Mouse (Mus musculus) urinary bladder, adult 18-20 months (tissue): Measurements from ENCODE around the gene Dnaaf3.
A peak's percentile ranks its signal among the peaks of the same experiment; 100 is the strongest.
"Not testable (repeated sequence)": the region's sequence is repeated elsewhere in the genome, so short reads cannot be mapped to it uniquely, and the experiment has no call there.

Source experiments
- DNase-seq, 2 experiments: peaks; one replicate each; pipeline ENCODE4 v3.0.0; 2022; ENCODE audit warnings: low spot score in 2 of 2, mixed read lengths in 2 of 2

Gene Dnaaf3

GRCm38 (mm10) chr7:4532005-4532729, at the start of gene Dnaaf3:
TSS of gene Dnaaf3 (minus strand) at chr7:4532453.
- DNase-seq = peak; percentile 20 to 62

DNA sequence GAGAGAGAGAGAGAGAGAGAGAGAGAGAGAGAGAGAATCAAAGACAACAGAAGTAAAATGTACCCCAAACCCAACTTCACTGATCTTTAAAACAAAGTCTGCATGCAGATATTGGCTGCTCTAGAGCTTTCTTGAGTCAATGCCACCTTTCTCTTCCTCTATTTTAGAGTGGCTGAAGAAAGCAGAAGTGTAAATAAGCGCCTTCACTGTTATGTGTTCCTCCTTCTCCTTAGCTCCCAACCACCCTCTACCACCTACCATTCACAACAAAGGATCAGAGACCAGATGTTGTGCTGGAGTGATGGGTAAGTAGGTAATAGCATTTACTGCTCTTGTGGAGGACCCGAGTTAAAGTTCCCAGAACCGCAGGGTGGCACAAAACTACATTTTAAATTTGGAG, 49.2 kb upstream of the Dnaaf3 start:
- DNase-seq = not testable (repeated sequence)

GRCm38 (mm10) chr7:4572361-4572760, 40.1 kb upstream of the Dnaaf3 start:
- DNase-seq = not testable (repeated sequence)

DNA sequence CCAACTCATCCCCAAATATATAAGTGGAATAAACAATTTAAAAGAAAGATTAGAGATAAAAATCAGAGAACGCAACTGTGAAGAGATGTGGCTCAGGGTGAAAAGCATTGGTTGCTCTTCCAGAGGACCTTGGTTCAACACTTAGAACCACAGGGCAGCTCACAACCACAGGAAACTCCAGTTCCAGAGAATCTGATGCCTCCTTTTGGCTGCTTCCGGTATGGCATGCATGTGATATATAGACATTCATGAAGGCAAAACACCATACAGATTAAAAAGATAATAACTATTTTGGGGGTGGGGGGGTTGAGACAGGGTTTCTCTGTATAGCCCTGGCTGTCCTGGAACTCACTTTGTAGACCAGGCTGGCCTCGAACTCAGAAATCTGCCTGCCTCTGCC, 30.4 kb upstream of the Dnaaf3 start:
- no peak for DNase-seq

GRCm38 (mm10) chr7:4557167-4557560, 24.9 kb upstream of the Dnaaf3 start:
- DNase-seq = no peak

DNA sequence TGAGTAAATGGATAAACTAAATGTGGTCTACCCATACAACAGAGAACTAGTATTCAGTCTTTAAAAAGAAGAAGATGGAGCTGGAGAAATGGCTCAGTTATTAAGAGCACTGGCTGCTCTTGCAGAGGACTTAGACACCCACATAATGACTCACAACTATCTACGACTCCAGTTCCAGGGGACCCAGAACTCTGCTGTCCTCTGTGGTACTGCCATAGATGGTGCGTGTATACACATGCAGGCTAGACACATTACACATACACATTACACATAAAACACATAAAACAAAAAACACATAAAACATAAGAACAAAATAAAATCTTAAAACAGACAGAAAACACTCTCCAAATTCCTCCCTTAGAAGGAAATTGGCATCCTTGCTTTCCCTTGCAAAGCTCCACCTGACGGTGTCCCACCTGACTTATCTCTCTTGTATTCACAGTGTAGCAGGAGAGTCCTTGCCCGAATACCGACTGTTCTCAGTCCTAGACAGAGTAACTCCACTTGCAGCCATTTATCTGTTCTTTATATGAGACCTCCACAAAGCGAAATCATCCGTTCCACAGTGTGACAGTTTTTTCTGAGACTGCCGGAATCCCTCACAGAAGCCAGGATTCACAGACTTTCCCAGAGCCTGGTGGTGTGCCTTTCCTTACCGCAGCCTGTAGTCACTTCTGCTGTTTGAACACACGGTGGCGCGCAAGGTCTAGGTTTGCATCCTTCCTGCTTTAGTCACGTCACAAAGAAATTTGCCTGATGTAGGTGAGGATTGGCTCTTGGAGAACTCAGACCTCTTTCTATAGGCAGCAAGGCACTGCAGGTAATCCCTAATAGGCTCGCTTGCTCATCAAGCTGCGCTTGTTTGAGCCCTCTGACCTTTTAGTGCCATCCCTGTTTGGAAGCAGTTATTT, 24.3 kb upstream of the Dnaaf3 start:
- DNase-seq = peak; percentile 52 to 58

- no peak for DNase-seq
Observed at GRCm38 (mm10) chr7:4547221-4547641, 15.0 kb upstream of the Dnaaf3 start, which contains the start of gene Syt5. TSS of gene Syt5 (minus strand) at chr7:4547541.

- no peak for DNase-seq
Observed at GRCm38 (mm10) chr7:4546591-4547131, 14.4 kb upstream of the Dnaaf3 start.

DNA sequence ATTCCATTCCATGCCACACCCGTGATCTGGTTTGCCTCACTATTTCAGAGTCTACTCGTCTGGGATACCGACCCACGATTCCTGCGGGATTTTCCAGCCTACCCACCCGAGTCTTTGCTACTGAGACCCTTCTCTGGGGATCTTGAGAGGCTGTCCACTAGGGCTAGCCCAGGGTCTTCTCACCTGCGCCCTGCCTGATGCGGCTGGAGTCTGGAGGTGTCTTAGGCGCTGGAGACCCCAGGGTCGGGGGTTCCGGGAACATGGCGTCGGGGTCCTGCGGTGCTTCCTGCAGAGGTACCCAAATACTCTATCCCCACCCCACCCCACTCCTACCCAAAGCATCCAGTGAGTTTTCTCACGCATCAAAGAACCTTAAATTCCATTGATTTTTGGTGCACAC, 13.8 kb upstream of the Dnaaf3 start:
- DNase-seq = no peak

DNA sequence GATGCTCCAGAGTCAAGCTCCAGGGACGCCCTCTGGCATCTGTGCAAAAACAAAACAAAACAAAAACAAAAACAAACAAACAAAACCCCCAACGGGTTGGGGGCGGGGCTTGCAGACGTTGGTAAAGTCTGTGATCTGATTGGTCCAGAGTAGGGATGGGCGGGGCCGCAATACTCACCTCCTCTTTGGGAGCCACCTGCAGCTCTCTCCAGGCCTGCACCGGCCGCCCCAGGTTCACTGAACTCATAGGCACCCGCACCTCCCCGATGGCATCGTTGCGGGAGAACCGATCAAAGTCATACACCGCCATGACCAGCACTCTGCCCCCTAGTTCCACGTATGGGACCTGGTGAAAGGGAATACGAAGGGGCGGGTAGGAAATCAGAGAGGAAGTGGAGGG, 9.8 kb upstream of the Dnaaf3 start:
- no peak for DNase-seq

GRCm38 (mm10) chr7:4541344-4541743, 9.1 kb upstream of the Dnaaf3 start:
- DNase-seq = no peak

GRCm38 (mm10) chr7:4539019-4539418, 6.8 kb upstream of the Dnaaf3 start:
- no peak for DNase-seq

GRCm38 (mm10) chr7:4537181-4537580, 4.9 kb upstream of the Dnaaf3 start:
- DNase-seq = no peak

GRCm38 (mm10) chr7:4536369-4536768, 4.1 kb upstream of the Dnaaf3 start:
- no peak for DNase-seq

DNA sequence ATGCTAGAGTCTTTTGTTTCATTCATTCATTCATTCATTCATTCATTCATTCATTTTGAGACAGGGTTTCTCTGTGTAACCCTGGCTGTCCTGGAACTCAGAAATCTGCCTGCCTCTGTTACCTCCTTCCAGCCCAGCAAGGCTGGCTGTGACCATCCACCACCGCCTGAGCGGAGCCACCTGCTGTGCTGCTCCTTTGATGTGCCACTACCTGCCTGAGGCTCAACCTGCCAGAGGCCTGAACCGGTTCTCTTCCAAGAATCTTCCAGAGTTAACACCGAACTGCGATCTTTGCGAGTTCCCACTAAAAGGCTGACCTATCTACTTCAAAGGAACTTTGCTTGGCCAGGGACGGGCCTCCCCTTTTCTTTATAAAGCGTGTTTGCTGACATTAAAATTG, 2.1 kb downstream of the Dnaaf3 start:
- not testable (repeated sequence) for DNase-seq

GRCm38 (mm10) chr7:4527302-4527689, 5.0 kb downstream of the Dnaaf3 start:
- DNase-seq = no peak

- peak; percentile 41 to 68 for DNase-seq
Observed at GRCm38 (mm10) chr7:4526341-4527301, 5.6 kb downstream of the Dnaaf3 start.

DNA sequence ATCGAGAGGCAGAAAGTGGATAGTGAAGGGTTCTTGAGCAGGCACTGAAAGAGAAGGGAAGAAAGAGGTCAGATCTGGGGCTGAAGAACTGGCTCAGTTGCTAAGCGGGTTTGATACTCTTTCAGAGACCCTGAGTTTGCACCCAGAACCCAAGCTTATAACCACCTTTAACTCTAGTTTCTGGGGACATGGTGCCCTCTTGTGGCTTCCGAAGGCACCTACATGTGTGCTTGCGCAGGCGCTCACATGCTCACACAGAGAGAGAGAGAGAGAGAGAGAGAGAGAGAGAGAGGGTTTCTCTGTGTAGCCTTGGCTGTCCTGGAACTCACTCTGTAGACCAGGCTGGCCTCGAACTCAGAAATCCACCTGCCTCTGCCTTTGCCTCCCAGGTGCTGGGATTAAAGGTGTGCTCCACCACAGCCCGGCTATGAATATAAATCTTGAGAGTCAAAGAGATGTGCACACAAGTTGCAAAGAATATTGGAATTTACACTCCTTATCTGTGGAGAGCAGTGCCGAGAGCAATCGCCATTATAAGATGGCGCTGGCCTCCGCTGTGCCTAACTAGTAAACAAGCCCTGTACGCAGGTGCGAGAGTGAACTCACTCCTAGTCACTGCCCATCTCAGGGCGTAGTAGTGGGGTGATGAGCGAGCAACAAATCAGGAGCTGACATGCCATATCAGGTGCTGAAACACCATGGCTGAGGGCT, 7.9 kb downstream of the Dnaaf3 start, which contains the start of gene Tnni3:
Gene Tnni3 (minus strand): TSS at position 18 of the 711 bp plus-strand sequence.
- not testable (repeated sequence) for DNase-seq

- no peak for DNase-seq
Observed at GRCm38 (mm10) chr7:4523205-4524130, 8.8 kb downstream of the Dnaaf3 start.
